Mouse (Mus musculus) Muller cell, postnatal 12 days (primary cell): ENCODE measurements at regions not wholly inside any gene's neighbourhood (a gene's known extent, or its start where the extent isn't known, plus 50 kb on each side); places are given as distances from the start of the nearest gene placed in this dataset.

Source experiments
- DNase-seq: peaks from one replicate; pipeline ENCODE4 v3.0.0-alpha.2; 2015; ENCODE audit errors: inconsistent ontology term

DNA sequence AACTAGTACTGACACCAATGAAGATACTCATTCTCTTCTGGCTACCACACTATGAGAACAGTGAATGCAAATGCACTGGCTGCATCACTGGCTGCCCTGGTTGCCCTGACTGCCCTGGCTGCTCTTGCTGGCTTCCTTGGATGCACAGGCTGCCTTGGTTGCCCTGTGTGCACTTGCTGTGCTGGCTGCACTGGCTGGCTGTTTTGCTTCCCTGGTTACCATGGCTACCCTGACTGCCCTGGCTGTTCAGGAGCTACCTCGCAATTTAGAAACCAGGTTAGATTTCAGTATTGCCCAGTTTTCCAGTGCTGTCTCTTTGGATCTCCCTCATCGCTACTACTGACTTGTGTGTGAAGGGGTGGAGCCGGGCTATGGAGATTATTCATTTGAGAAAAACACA lies 175.7 kb downstream of the Fat4 start:
- DNase-seq = no peak

DNA sequence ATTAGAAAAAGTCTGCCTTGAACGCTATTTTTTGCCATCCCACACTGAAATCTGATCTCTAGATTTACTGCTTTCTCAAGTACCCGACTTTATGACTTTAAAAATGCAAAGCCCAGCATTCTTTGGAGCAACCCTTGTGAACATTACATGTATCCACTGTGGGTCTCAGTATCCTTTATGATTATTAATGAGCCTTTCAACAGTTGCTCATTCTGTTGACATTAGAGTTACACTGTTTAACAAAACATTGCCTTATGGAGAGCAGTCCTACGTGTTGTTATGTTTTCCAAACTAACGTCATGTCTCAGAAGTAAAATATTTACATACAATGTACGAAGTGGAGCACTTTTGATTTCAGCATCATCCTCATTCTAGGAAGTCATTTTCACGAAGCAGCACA lies 178.7 kb downstream of the Fat4 start:
- no peak for DNase-seq

DNA sequence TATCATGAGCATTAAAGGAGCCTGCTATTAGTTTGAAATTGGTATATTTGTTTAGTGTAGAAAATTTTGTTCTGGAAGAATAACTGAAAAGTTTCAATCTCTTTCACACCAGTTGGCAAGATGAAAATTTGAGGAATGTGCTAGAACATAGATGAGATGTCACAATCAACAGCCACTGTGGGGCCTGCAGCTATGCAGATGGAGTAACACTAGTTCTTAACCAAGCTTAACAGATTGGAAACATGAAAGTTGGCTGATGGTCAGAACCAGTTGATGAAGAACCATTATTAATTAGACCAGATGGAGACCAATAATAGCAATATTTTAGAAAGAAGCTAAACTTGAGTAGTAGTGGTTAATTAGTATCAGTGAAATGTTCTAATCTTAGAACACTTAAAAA lies 182.3 kb downstream of the Fat4 start:
- peak; percentile 24 for DNase-seq

DNA sequence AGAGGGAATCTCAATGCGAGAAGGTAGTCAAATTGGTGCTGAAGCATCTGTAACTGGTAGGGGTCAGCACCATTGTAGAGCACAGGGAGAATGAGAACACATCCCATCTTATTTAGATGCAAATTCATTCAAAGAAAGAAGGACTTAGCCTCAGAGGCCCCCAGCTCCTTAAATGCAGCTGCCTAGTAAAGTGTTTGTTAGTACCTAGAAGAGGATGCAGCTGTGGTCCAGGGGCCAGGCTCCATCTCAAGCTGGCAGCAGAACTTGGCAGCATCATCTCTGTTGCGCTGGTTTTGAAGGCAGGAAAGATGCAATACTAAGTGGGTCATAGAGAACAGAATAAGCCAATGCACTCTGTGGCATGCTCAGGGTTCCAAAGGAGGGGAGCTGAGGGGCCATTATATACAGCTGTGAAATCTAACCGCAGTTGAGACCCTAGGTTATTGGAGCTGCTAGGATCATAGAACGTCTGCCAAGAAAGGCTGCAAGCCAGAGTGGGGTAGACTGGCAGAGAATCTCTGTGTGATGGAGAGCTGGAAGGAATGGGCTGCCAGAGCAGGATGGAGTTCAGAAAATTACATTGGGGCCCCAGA lies 196.0 kb downstream of the Fat4 start:
- DNase-seq = no peak

DNA sequence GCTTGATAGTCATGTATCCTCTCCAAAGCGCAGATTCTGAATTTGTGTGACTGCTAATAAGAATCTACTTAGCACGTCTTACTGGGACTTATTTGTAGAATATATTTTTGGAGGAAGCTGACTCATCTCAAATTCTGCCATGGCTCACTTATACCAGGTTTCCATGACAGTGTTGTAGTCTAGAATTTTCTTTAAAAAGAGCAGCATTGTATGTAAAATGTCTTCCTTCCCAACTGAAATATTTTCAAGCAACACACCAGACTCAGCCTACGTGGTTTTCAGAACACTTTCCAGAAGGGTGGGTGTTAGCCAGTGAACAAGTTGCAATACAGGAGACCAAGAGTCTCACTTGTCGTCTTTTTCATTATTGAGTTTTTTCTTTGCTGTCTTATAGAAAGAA lies 202.2 kb downstream of the Fat4 start:
- DNase-seq = no peak

DNA sequence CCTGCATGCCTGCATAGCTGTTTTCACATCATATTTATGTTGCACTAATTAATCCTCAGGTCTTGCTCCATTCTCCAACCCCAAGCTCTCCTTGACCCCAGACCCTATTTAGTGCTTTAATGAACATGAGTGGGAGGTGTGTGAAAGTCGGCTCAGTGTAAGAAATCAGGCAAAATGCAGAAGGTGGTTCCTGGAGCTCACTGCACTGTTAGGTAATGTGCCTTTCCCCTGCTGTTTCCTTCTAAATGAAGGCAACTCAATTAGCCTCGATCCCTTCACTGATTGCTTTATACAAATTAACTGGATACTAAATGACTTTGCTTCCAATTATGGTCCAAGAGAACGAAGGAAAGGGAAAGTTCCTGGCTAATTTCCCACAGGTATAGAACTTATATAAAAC lies 215.6 kb downstream of the Fat4 start:
- DNase-seq = no peak

DNA sequence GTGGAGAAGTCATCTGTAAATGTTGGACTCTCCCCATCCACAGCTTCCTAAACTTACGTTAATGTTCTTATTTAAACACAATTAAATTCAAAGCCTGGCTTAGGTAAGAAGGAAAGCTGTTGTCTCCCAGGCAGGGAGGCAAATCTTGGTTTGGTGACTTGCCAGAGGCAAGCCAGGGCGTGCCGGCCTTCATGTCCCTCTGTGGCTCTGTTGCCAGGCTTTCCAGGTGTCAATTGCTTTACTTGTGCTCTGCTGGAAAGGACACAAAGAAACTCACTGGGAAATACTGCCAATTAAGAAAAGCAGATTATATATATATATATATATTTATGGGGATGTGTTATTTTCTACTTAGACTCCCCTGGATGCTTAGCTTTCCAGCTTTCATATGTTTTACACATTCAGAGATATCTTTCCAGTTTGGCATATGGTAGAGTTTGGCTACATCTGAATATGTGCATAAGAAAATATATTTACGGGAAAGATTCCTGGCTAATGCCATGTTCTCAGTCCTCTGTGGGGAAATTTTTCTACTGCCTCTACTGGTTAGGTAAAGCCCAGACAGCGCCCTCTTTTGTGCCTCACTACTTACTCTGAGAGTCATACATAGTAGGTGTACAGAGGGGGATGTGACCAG lies 223.1 kb downstream of the Fat4 start:
- DNase-seq = peak; percentile 6

DNA sequence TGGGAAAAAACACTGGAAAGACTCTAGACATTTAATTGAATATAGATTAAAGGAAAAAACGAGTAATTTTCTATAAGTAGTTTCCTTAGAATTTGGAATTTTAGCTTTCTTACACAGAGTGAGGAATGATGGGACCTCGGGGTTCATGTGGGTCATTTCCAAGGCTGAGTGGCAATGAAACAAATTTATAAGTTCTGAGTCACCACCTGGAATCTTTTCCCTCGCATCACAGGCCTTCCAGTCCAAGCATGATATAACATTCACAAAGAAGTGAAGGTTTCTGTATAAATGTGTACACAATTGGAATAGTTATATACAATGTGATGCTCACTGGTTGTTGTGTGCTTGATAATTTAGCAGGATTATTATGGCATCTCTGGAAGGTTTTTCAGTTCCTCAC lies 227.3 kb downstream of the Fat4 start:
- peak; percentile 10 for DNase-seq

DNA sequence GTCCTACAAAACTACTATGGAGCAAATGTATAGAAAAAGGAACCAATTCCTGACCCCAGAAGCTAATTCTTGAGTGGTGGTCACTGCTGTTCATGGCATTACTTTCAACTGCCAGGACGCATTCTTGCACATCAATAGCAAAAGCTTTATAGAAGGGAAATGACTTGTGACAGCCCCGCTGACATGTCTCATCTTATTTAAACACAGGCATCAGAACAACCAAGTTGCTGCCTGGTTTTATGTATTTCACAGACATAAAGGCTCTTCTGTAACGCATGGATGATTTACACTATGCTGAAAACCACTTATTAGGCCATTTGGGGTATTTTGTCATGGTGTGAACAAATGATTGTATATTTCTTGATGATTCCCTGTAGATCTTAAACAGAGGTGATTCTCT lies 228.1 kb downstream of the Fat4 start:
- DNase-seq = no peak

DNA sequence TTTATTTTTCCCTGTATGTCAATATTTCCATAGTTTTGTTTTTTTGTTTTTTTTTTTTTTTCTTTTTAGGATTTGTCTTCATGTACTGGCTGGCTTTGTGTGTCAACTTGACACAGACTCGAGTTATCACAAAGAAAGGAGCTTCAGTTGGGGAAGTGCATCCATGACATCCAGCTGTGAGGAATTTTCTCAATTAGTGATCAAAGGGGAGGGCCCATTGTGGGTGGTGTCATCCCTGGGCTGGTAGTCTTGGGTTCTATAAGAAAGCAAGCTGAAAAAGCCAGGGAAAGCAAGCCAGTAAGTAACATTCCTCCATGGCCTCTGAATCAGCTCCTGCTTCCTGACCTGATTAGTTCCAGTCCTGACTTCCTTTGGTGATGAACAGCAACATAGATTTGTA lies 228.7 kb downstream of the Fat4 start:
- peak; percentile 19 for DNase-seq

DNA sequence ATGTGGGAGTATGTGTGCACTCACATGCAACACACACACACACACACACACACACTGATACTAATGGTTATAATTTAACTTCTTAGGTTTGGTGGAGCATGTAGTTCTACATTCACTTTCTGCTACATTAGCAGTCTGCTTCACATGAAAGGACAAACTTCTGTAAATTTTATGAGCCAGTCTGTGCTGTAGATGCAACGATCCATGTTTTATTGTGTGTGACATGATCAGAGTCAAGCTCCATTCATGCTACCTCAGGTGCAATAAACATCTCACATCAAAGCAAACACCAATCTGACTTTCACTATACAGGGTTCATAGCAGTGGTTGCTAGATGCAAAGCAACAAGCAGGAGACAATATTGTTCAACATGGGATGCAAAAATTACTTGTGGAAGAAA lies 235.5 kb downstream of the Fat4 start:
- DNase-seq = no peak

DNA sequence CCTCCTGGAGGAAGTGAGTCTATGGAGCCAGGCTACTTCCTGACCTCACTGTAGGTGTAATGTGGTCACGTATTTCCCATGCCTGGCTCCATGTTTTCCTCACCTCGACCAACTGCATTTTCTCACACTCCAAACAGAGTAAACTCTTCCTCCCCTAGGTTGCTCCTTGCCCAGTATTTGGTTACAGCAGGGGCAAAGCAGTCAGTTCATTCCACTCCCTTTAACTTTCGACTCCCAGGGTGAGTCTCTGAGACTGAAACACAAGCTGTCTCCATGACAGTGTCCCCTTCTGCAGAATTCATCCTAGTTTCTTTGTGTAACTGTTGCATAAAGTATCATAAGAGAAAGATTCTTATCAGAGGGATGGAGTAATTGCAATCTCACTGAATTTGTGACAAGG lies 243.8 kb downstream of the Fat4 start:
- DNase-seq = no peak

DNA sequence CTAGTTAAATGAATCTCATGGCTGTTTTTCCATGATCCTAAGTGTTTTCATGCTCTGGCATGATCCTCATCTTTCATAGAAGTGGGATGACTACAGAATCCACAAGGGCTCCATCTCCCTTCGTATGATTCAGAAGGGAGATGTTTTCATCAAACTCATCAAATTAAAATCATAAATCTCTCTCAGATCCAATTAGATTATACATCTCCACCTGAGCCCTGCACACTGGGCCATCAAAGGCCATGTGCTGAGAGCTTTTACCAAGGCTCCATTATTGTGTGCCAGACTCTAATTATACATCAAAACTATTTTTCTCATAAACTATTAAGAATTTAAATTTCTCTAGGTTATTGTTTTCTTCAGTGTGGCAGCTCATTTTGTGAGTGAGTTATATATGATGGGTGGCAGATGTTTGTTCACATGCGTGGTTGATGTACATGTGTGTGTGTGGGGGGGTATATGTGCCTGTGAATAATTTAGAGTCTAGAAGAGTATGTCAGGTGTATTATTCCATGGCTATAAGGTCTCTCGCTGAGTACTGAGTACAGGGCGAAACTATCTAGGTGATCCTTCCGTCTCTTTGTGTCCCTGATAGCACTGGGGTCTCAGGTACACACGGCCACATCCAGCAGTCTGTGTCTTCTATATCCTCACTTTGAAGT lies 278.4 kb downstream of the Fat4 start:
- no peak for DNase-seq

DNA sequence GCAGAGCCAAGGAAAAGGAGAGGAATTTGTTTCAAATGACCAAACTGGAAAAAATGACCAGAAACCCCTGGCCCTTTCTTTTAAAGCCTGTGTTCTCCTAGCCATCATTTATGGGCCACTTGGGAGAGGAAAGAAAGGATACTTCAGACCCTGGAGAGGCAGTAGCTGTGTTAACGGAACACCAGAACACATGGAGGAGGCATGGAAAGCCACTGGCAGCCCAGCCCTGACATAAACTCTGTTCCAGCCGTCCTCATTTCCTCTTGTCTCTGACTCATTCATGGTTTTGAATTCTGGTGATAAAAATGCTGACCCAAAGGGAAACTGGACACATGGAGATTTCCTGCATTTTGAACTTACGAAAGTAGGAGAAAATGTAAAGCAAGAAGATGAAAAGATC lies 295.9 kb downstream of the Fat4 start:
- no peak for DNase-seq

DNA sequence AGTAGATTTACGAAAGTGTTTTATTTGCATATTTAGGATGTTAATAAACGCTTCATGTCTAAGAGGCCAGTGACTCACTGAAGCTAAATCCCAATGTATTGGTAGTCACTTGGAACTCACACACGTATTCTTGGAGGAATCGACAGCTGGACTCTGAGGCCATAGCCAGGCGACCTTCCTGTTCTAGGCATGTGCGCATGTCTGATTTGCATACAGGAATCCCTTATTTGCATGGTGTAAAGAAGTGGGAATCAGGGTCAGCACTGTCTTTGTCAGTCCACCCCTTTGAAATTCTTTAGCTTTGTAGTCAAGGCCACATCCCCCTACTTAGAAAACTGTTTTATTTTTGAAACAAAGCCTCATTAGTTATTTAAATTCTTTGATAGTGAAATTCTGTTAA lies 308.4 kb downstream of the Fat4 start:
- no peak for DNase-seq

DNA sequence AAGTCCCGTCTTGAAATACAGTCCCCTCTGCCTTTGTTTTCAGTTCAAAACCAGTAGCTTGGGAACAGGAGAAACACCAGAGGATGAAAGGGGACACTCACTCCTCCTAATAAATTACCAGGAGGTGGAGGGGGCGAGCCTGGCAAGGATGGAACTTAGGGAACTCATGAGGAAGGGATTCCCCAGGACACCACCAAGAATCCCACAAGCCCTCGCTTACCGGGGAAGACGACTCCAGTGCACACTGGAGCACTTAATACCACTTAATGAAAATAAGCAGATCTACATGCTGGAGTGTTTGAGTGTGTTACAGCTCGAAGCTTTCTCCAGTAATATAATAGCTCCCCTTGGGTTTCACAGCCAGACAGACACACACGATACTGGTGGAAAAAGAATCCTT lies 315.9 kb downstream of the Fat4 start:
- no peak for DNase-seq

DNA sequence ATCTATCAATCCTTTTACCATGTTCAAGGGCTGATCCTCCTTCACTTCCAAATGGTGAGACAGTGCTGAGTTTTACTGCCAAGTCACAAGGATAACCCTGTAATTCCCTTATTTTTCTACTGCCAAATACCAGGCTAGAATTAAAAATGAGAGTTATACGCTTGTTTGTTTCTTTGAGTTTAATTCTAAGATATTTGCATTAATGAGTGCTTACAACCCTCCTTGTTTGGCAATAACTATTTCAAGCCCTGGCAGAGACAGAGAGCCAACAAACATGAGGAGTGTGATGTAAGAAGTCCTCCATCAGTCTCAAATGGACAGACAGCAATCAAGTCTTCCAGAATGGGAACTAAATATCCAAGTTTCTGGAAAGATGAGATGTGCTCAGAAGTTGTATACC lies 321.9 kb downstream of the Fat4 start:
- no peak for DNase-seq

DNA sequence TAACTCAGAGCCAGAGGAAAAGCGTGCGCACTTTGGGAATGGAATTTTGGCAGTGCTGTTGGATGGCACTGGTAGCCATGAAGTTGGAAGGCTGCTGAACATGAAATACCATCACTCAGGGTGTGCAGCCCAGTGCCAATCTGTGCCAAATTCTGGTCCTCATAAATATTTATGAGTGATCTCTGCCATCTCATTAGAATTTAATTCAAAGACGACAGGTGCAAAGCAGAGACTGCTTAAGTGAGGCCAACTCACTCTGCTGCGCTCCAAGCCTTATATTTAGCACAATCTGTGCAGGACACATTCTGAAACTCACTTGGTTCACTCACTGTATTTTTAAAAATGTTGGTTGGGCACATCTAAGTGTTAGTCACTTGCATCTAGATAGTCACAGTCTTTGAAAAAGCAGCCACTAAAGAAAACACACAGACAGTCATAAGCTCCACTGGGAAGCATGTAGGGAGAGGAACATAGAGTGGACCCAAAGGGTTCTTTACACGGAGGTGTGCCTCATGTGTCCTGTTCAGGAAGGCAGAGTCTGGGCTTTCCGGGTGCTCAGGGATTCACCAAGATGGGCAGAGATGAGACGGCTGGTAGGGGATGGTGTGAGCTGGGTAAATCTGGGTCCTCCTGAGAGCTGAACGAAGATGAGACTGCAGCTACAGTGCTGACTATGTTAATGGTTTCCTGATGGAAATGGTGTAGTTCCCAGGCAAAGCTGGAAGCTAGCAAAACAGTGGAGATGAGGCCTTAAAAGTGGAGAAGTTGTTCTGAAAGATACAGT lies 322.8 kb downstream of the Fat4 start:
- peak; percentile 22 for DNase-seq

DNA sequence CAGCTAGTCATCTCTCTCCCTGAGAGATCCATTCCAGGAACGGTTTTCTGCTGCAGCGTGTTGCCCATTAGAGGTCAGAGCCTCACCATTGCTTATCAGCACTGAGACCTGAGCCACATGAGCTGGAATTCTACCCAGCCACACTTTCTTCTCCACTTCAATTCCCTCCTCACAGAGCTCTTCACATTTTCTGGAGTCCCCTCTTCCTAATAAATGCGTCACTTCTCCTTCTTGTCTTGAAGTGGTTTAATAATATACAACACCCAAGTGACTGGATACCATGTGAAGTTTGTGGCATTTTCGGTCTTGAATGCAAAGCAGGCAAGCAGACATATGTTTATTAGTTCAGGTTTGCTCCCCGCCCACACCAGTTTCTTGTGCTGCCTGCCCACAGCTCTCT lies 324.9 kb downstream of the Fat4 start:
- no peak for DNase-seq

DNA sequence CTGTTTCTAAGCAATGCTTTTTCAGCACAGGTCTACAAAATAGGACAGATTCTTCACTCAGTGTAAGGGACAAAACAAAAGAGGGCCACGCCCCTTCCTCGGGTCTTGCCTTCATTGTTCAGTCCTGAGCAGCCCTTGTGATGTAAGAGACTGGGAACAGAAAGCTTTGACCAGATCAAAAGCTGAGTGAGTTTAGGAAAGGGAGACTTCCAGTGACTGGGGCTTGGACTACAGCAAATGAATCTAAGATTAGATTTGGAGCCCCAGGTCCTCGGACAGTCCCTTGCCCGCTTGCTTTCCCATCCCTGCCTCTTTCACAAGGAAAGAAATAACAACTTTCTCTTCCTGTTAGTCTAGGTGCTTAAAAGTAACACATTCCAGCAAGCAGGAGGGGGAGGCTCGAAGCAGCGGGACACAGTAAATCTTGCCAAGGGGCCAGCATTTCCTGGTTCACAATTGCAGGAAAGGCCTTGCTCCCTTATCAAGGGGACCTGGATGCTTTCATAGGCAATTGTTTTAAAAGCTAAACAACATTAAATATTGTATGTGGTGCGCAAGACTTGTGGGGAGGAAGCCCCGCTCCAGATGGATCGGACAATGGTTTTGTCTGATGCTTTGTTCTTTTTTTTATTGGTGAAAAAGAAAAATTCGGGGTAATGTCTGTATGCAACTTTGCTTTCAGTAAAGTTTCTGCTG lies 333.4 kb downstream of the Fat4 start:
- peak; percentile 63 for DNase-seq

DNA sequence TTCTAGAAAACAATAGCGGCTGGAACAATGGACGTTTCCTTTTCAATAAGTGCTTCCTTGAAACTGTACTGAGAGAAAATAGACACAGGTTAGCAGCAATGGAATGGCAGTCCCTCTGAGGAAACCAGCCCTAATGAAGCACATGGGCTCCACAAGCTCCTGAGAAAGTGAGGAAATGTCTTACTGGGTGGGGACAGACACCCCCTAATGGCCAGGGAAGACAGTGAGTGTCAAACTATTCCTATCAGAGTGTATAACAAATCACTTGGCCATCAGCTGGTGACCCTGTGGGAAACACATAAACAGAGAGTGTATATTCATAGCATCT lies 333.9 kb downstream of the Fat4 start:
- no peak for DNase-seq

DNA sequence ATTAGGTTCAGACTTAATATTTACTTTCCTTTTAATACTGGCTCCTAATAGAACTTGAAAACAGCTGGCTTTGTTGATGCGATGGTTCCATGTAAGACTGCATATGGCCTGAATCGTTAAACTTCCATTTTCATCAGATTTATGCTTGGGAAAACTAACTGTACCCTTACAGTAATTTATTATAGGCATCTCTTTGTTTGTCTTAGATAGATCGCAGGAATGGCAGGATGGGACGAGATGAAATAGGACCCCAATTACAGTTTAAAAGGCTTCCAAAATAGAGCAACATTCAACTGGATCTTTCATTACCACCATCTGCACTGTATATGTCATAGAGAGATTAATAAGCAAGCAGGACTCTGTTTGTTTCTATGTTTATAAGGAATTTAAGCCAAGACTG lies 335.3 kb downstream of the Fat4 start:
- no peak for DNase-seq
